Mouse (Mus musculus) mouse embryonic stem cell (cell line): Measurements from ENCODE around the gene Cnot6l.

Source experiments
- in situ Hi-C, 2 experiments: fragments of 300-500 bp; cut with MboI; formaldehyde crosslinking; loops; 1 replicate in 1 of 2; 3 replicates in 1 of 2; pipeline ENCODE4 v1.14.3; 2019 to 2020; ENCODE audit warnings: low sequenced_read_pairs in 2 of 2, low pct_unique_long_range_greater_than_20kb in 1 of 2, mixed read lengths in 1 of 2; ENCODE audit not compliant: unreplicated experiment in 1 of 2

The Cnot6l gene

DNA sequence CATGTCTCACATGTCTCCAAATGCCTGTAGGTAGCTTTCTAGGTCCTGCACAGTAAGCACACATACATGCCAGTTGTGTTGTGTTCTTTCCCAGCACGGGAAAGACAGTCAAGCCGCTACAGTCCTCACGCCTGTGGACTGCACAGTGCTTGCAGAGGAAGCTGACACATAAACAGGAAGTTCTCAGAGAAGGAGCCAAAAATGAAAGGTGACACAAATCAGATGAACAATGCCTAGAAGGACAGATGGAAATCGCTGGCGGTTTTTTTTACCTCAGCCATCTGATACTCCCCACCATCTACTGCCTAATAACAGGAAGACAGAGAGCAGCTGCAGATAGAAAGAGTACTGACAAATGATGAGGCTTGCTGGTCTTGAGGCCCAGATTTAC, at the start of gene Cnot6l:
Gene Cnot6l, minus strand, starts transcription at position 151 of the 391 bp plus-strand sequence.
- in situ Hi-C loops = no loop called here

DNA sequence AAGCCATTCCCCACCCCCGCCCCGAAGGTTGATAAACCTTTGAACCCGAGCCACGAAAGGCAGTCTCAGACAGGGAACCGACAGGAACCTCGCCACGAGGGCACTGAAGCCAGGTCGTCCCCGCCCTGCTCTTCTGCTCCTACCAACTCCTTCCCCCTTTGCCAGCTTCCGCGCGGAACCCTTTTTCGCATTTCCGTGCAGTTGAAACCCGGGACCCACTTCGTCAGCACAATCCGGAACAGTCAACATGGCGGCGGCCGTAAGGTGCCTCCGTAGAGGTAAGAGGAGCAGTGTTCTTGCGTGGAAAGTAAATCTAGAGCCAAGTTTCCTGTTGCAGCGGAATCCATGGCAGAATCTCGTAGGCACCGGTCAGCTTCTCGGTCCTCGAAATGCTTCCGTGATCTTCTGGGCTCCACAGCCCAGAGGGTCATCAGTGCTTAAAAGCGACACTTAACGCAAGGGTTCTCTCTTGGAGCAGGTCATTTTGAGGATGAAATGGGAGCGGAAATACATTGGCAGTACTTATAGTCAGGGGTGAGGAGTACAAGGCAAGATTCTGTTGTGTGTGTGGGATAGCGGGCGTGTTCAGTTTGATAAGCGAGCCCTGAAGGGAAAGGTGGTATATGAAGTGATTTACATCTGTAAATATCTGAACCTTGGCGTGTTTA, 46.1 kb upstream of the Cnot6l start:
- in situ Hi-C loops = no loop called here

- in situ Hi-C loops = no loop called here
These were observed 45.5 kb upstream of the Cnot6l start, which contains the start of gene Mrpl1 for GRCm38 (mm10) chr5:96209459-96209858. Mrpl1 (plus strand) TSS chr5:96209493.

- in situ Hi-C loops = no loop called here
These were observed 44.6 kb upstream of the Cnot6l start for GRCm38 (mm10) chr5:96208543-96208942.

GRCm38 (mm10) chr5:96207531-96207930, 43.6 kb upstream of the Cnot6l start:
- in situ Hi-C loops = no loop called here

- in situ Hi-C loops = no loop called here
These were observed 42.9 kb upstream of the Cnot6l start for GRCm38 (mm10) chr5:96206897-96207296.

DNA sequence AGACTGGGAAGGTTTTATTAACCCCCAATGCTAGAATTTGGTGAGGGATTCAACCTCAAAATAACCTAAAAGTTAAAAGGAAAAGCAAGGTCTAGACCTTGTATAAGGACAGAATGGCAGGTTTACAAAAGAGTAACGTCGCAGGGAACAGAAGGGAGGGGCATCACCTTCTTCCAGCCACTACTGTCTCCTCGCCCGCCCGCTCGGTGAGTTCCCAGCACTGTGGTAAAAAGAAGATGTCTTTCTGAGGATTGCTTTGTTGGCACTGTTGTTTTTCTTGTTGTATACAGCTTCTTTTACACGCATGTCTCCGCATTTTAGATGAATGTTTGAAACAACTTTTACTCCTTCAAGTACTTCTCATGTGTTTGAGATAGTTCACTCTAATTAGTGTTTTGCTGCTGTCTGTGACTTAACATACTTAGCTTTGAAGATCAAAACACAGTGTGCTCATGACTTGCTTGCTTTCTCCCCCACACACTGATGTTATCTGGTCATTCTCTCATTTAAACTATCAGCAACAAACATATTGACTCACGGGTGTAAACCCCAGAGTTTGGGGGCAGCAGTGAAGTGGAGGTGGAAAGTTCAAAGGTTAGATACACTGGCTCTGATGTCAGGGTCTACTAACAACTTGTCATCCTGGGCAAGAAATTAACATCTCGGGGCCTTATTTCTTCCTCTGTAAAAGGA, 37.6 kb upstream of the Cnot6l start:
- in situ Hi-C loops = no loop called here

DNA sequence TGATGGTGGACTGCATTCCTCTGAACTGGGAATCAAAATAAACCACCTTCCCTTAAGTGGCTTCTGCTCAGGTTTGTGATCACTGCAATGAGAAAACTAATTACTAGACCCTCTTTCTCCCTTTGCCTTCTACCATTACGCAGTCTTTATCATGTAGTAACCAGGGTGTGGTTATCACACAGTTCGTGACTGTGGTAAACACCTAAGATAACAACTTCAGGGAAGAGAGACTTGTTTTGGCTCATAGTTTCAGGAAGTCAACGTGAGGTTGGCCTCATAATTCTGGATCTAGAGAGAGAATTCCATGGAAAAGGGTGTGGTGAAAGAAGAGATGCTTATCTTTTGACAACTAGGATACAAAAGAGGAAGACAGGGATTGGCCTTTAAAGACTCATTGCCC, 36.3 kb upstream of the Cnot6l start:
- in situ Hi-C loops = no loop called here

DNA sequence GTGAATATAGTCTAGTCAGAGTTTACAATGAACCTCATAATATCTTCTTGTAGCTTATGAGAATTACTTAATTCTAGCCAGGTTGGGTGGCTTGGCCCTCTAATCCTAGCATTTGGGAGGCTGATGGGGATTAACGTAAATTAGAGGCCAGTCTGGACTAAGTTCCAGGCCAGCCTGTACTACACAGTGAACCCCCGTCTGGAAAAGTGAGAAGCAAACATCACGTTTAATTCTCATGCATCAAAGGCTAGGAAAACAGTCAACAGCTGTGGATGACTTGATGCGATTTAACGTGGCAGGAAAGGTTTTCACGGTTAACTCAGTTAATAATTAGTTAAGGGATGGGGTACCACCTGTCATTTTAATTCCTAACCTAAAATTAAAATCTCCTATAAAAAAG, 34.3 kb upstream of the Cnot6l start:
- in situ Hi-C loops = no loop called here

DNA sequence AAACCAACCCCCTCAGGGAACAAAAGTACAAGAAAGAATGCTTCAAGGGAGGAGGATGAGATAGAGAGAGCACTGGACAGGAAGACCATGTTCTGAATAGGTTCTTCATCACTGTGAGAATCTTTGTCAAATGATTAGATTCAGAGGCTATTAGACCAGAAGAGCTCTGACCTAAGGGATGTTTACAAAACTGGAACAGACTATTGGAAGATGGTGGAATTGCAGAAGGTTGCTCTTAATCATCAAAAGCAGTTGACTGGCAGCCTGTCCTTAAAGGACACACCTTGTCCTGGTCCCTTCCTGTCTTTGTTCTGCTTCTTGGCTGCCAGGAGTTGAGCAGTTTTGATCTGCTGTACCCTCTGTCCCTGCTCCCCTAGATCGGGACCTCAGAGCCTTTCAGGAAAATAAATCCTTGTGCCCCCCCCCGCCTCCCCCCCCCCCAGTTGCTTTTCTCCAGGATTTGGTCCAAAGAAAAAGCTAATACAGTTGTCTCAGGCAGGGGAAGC, 32.6 kb upstream of the Cnot6l start:
- in situ Hi-C loops = no loop called here

- in situ Hi-C loops = no loop called here
These were observed 27.3 kb upstream of the Cnot6l start for GRCm38 (mm10) chr5:96191251-96191650.

- in situ Hi-C loops = no loop called here
These were observed 25.8 kb upstream of the Cnot6l start for GRCm38 (mm10) chr5:96189761-96190160.

- in situ Hi-C loops = no loop called here
These were observed 20.0 kb upstream of the Cnot6l start for GRCm38 (mm10) chr5:96183987-96184386.

- in situ Hi-C loops = no loop called here
These were observed 19.2 kb upstream of the Cnot6l start for GRCm38 (mm10) chr5:96183211-96183610.

DNA sequence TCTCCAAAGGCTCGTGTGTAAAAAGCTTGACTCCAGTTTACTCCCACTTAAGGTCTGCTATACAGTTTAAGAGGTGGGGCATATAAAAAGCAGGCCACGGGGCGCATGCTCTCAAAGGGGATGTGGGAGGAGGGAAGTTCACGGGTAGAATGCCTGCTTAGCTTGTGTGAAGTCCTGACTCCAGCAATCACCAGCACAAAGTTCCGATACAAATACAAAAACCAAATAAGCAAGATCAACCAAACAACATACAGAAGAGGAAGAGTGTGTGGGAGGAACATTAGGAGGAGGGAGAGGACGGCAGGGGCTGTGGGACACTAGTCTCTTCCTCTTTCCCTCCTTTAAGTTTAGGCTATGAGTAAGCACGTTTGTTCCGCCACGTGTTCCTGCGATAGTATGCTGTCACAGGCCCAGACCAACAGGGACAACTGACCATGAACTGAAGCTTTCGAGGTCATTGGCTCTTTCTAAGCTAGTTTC, 12.9 kb upstream of the Cnot6l start:
- in situ Hi-C loops = no loop called here

DNA sequence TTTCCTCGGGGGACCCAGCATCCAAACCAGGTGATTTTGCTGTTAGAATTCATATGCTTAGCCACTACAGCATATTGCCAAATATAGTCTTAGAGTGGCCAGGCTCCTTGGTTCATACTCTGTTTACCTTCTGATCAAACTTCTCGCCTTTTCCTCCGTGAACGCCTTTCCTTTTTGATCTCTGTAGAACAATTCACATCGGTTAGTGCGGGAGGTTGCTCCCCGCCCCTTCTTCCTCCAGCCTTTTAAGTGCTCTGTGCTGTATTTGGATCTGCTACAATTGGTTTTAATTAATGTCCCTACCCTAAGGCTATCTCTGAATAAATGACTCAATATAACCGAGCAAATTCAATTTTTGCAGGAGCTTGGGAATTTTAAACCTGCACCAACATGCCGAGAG, 12.2 kb upstream of the Cnot6l start:
- in situ Hi-C loops = no loop called here

- in situ Hi-C loops = no loop called here
These were observed 7.8 kb upstream of the Cnot6l start for GRCm38 (mm10) chr5:96171765-96172164.

DNA sequence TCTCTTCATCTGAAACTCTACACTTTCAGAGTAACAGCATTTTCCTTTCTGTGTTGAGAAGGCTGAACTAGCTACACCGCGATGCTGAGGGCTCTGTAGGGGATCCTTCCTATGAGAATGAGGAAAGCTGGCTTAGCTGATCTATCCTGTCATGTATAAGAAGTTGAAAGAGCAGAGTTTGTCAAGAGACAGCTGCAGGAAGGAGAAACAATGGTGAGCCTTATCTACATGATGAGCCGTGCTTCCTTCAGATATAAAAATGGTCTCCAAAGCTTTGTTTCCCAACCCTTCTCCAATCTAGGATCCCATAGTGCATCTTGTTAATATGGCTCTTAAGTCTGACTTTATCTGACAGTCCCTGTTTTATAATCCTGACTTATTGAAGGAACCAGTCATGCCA, 6.5 kb upstream of the Cnot6l start:
- in situ Hi-C loops = no loop called here

GRCm38 (mm10) chr5:96166761-96167160, 2.8 kb upstream of the Cnot6l start:
- in situ Hi-C loops = no loop called here
